Mouse (Mus musculus): Measurements from ENCODE around the gene Dr1. TPM values are rescaled to one million over a fixed set of nuclear protein-coding genes. Genes with fewer than 3 reads are reported as not detected.
"Not testable (repeated sequence)": the region's sequence is repeated elsewhere in the genome, so short reads cannot be mapped to it uniquely, and the experiment has no call there.

Dr1 gene
- total and polyA plus RNA-seq, 2 experiments: 9.8 to 11.3 TPM

DNA sequence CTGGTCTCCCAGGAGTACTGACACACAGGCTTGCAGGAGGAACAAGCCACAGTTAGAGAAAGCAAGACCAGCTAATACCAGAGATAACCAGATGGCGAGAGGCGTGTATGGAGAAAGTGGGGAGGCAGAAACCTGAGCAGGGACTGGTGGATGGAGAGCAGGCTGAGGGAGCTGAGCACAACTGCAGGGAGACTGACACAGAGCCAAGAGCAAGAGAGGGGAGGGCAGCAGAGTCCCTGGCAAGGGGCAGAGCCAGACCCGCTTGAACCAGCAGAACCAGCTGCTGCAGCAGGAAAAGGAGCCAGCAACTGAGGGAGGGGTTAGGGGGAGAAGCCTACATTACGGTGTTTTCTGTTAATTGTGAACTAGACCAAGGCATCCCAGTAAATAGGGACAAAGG is 6.0 kb upstream of the Dr1 start:
- no peak for DNase-seq (ENCODE audit: extremely low read depth, low read depth, low spot score)
- TF ChIP-seq CTCF (IDR thresholded peaks at IDR 0.05; ENCODE audit: low read depth, low read length): no peak
- TF ChIP-seq POLR2A (IDR thresholded peaks at IDR 0.05; ENCODE audit: extremely low read depth, insufficient read depth, low read length): no peak
- Histone ChIP-seq H3K27me3 (ENCODE audit: control insufficient read depth, insufficient read depth, low read length) (no peaks in the 10 kb centered on the region), H3K9ac (ENCODE audit: low read depth, low read length) (no peak overlapping the region), H3K27ac (replicated peaks; ENCODE audit: insufficient read depth, low read depth, low read length) (no peak overlapping the region), H3K4me3 (ENCODE audit: insufficient read depth, low read depth, low read length) (no peak overlapping the region), H3K36me3 (ENCODE audit: control insufficient read depth, insufficient read depth, low read length) (no peaks in the 10 kb centered on the region), H3K79me2 (ENCODE audit: control insufficient read depth, insufficient read depth, low read length) (no peaks in the 10 kb centered on the region), H3K4me1 (ENCODE audit: control insufficient read depth, insufficient read depth, low read length) (no peaks in the 10 kb centered on the region)
- 80% methylated on average over 4 of the region's 4 CpGs for WGBS

DNA sequence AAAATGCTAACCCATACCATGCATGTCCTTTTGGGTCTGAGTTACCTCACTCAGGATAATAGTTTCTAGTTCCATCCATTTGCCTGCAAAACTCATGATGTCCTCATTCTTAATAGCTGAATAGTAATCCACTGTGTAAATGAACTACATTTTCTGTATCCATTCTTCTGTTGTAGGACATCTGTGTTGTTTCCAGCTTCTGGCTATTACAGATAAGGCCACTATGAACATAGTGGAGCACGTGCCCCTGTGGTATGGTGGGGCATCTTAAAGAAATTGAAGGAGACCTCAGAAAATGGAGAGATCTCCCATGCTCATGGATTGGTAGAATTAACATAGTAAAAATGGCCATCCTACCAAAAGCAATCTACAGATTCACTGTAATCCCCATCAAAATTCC is 4.9 kb upstream of the Dr1 start:
- H3K36me3 ChIP-seq (ENCODE audit: control insufficient read depth, insufficient read depth, low read length); DNase-seq (ENCODE audit: extremely low read depth, low read depth, low spot score); H3K27me3 ChIP-seq (ENCODE audit: control insufficient read depth, insufficient read depth, low read length); H3K27ac ChIP-seq (replicated peaks; ENCODE audit: insufficient read depth, low read depth, low read length); H3K9ac ChIP-seq (ENCODE audit: low read depth, low read length); H3K79me2 ChIP-seq (ENCODE audit: control insufficient read depth, insufficient read depth, low read length); H3K4me1 ChIP-seq (ENCODE audit: control insufficient read depth, insufficient read depth, low read length); H3K4me3 ChIP-seq (ENCODE audit: insufficient read depth, low read depth, low read length): not testable (repeated sequence)
- WGBS: 95% methylated on average over 1 of the region's 1 CpGs

DNA sequence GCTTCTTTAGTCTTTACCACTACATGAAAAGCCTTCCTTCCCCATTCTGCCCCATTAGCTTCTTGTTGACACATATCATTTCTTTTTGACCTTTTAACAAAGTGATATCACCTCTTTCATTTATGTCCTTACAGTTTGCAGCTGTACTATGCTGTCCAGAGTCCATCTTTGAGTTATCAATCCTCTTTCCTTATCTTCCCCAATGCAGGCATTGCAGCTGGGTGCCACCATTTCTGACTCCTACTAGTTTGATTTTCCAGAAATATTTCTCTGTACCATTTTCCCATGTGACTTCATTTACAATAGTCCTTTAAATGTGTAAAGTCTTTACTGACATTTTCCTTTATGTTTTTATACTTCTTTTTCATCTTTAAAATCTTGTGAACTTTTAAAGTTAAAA is 1.7 kb upstream of the Dr1 start:
- TF ChIP-seq POLR2A (IDR thresholded peaks at IDR 0.05; ENCODE audit: extremely low read depth, insufficient read depth, low read length): no peak
- no peak for TF ChIP-seq CTCF (IDR thresholded peaks at IDR 0.05; ENCODE audit: low read depth, low read length)
- no peak overlapping the region for H3K27ac ChIP-seq (replicated peaks; ENCODE audit: insufficient read depth, low read depth, low read length)
- peaks cover 12% of the 10 kb centered on the region for H3K4me1 ChIP-seq (ENCODE audit: control insufficient read depth, insufficient read depth, low read length)
- H3K79me2 ChIP-seq (ENCODE audit: control insufficient read depth, insufficient read depth, low read length): peaks cover 10% of the 10 kb centered on the region; the same call in 1 of the 2 replicates
- no peak for DNase-seq (ENCODE audit: extremely low read depth, low read depth, low spot score)
- no peaks in the 10 kb centered on the region for H3K36me3 ChIP-seq (ENCODE audit: control insufficient read depth, insufficient read depth, low read length)
- no peak overlapping the region for H3K4me3 ChIP-seq (ENCODE audit: insufficient read depth, low read depth, low read length)
- no peaks in the 10 kb centered on the region for H3K27me3 ChIP-seq (ENCODE audit: control insufficient read depth, insufficient read depth, low read length)
- H3K9ac ChIP-seq (ENCODE audit: low read depth, low read length): no peak overlapping the region

DNA sequence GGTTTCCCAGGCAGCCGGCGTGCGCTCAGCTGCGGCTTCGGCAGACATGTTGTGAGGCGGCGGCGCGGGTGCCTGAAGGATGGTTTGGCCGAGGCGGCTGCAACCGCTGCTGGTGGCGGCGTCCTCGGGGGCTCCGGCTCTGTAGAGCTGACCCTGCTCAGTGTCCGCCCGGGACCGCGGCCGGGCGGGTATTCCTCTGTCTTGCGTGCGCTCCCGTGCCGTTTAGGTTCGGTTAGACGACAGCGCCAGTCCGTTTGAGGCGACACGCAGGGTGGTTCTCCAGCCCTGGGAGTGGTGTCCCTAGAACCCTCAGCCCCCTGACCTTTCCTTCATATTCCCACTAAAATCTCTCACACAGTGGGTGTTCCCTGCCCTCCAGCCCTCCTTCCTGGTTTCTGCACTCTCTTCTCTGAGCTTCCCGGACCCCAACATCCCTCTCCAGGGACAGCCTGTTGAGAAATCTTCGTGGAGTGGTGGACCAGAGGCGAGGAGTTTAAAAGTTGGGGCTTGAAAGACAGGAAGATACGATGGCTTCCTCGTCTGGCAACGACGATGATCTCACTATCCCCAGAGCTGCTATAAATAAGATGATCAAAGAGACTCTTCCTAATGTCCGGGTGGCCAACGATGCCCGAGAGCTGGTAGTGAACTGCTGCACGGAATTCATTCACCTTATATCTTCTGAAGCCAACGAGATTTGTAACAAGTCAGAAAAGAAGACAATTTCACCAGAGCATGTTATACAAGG is 540 bp downstream of the Dr1 start:
- peak overlapping the region; percentile 99 for H3K4me3 ChIP-seq (ENCODE audit: insufficient read depth, low read depth, low read length)
- H3K79me2 ChIP-seq (ENCODE audit: control insufficient read depth, insufficient read depth, low read length): peaks cover 14% of the 10 kb centered on the region; the same call in 1 of the 2 replicates
- WGBS: under 1% methylated on average over 44 of the region's 44 CpGs
- peaks cover 12% of the 10 kb centered on the region for H3K4me1 ChIP-seq (ENCODE audit: control insufficient read depth, insufficient read depth, low read length)
- H3K27me3 ChIP-seq (ENCODE audit: control insufficient read depth, insufficient read depth, low read length): no peaks in the 10 kb centered on the region
- peaks cover 8% of the 10 kb centered on the region for H3K36me3 ChIP-seq (ENCODE audit: control insufficient read depth, insufficient read depth, low read length)
- no peak for TF ChIP-seq CTCF (IDR thresholded peaks at IDR 0.05; ENCODE audit: low read depth, low read length)
- TF ChIP-seq POLR2A (IDR thresholded peaks at IDR 0.05; ENCODE audit: extremely low read depth, insufficient read depth, low read length): no peak
- H3K9ac ChIP-seq (ENCODE audit: low read depth, low read length): peak overlapping the region; percentile 99
- H3K27ac ChIP-seq (replicated peaks; ENCODE audit: insufficient read depth, low read depth, low read length): peak overlapping the region; percentile 89
- DNase-seq (ENCODE audit: extremely low read depth, low read depth, low spot score): no peak

DNA sequence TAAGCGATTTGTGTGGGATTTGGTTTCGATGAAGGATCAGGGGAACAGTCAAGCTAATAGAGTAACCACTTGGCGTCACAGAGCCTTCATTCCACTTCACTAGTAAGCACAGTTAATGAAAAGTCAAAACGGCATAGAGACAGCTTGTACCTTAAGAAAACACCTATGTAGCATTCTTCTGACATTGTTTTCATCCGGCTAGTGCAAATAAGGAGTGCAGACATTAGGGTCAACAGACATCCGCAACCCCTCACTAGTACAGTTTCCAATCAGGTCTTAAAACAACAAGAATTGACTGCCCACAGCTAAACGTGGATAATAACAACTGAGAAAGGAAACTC is 1.1 kb downstream of the Dr1 start:
- WGBS: 4% methylated on average over 7 of the region's 7 CpGs
- no peaks in the 10 kb centered on the region for H3K27me3 ChIP-seq (ENCODE audit: control insufficient read depth, insufficient read depth, low read length)
- H3K79me2 ChIP-seq (ENCODE audit: control insufficient read depth, insufficient read depth, low read length): peaks cover 14% of the 10 kb centered on the region; the same call in 1 of the 2 replicates
- H3K4me1 ChIP-seq (ENCODE audit: control insufficient read depth, insufficient read depth, low read length): peaks cover 12% of the 10 kb centered on the region
- no peak overlapping the region for H3K27ac ChIP-seq (replicated peaks; ENCODE audit: insufficient read depth, low read depth, low read length)
- peaks cover 9% of the 10 kb centered on the region for H3K36me3 ChIP-seq (ENCODE audit: control insufficient read depth, insufficient read depth, low read length)
- peak overlapping the region; percentile 31; the same call in 1 of the 2 replicates for H3K9ac ChIP-seq (ENCODE audit: low read depth, low read length)
- H3K4me3 ChIP-seq (ENCODE audit: insufficient read depth, low read depth, low read length): peak overlapping the region; percentile 99
- TF ChIP-seq CTCF (IDR thresholded peaks at IDR 0.05; ENCODE audit: low read depth, low read length) (no peak), POLR2A (IDR thresholded peaks at IDR 0.05; ENCODE audit: extremely low read depth, insufficient read depth, low read length) (no peak)
- DNase-seq (ENCODE audit: extremely low read depth, low read depth, low spot score): peak; percentile 14

DNA sequence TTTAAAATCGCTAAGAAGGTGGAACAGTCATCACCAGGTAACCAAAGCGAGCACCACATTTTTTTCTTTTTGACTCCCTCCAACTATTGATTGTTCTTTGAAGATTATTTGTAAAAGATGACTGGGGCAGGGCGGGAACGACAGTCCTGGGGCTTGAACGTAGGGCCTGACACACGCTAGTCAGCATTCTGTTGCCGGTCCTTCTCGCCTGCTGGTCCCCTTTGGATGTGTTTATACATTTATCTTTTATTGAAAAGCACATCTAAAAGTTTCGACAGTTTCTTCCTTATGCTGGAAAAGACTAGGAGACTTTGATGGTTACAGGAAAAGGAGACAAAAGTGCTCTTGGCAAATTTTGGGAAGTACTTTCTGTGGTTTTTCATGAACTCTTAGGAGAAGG is 1.7 kb downstream of the Dr1 start:
- Histone ChIP-seq H3K4me3 (ENCODE audit: insufficient read depth, low read depth, low read length) (peak overlapping the region; percentile 49; the same call in 1 of the 2 replicates), H3K9ac (ENCODE audit: low read depth, low read length) (no peak overlapping the region), H3K36me3 (ENCODE audit: control insufficient read depth, insufficient read depth, low read length) (peaks cover 12% of the 10 kb centered on the region), H3K27me3 (ENCODE audit: control insufficient read depth, insufficient read depth, low read length) (no peaks in the 10 kb centered on the region), H3K27ac (replicated peaks; ENCODE audit: insufficient read depth, low read depth, low read length) (no peak overlapping the region), H3K4me1 (ENCODE audit: control insufficient read depth, insufficient read depth, low read length) (peaks cover 12% of the 10 kb centered on the region), H3K79me2 (ENCODE audit: control insufficient read depth, insufficient read depth, low read length) (peaks cover 14% of the 10 kb centered on the region; the same call in 1 of the 2 replicates)
- DNase-seq (ENCODE audit: extremely low read depth, low read depth, low spot score): peak; percentile 46
- TF ChIP-seq POLR2A (IDR thresholded peaks at IDR 0.05; ENCODE audit: extremely low read depth, insufficient read depth, low read length): no peak
- no peak for TF ChIP-seq CTCF (IDR thresholded peaks at IDR 0.05; ENCODE audit: low read depth, low read length)
- 13% methylated on average over 9 of the region's 9 CpGs for WGBS

DNA sequence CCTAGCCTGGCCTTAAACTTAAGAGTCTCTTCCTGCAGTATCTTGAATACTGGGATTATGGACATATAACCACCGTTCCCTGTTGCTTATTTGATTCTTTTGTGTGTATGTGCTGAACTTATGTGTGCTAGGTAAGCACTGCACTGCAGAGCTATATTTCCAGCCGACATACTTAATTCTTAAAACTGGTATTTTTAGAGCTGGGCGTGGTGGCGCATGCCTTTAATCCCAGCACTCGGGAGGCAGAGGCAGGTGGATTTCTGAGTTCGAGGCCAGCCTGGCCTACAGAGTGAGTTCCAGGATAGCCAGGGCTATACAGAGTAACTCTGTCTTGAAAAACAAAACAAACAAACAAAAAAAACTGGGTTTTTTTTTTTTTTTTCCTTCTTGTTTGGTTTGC is 2.6 kb downstream of the Dr1 start:
- H3K4me1 ChIP-seq (ENCODE audit: control insufficient read depth, insufficient read depth, low read length): peaks cover 12% of the 10 kb centered on the region
- not testable (repeated sequence) for H3K27ac ChIP-seq (replicated peaks; ENCODE audit: insufficient read depth, low read depth, low read length); H3K27me3 ChIP-seq (ENCODE audit: control insufficient read depth, insufficient read depth, low read length); DNase-seq (ENCODE audit: extremely low read depth, low read depth, low spot score); H3K4me3 ChIP-seq (ENCODE audit: insufficient read depth, low read depth, low read length); H3K9ac ChIP-seq (ENCODE audit: low read depth, low read length)
- WGBS: 93% methylated on average over 6 of the region's 6 CpGs
- peaks cover 14% of the 10 kb centered on the region; the same call in 1 of the 2 replicates for H3K79me2 ChIP-seq (ENCODE audit: control insufficient read depth, insufficient read depth, low read length)
- peaks cover 16% of the 10 kb centered on the region for H3K36me3 ChIP-seq (ENCODE audit: control insufficient read depth, insufficient read depth, low read length)
